Mouse (Mus musculus) left cerebral cortex, postnatal 14 days (tissue): Measurements from ENCODE around the gene Cyp2d11. TPM values are rescaled to one million over a fixed set of nuclear protein-coding genes. Genes with fewer than 3 reads are reported as not detected.
"Not testable (repeated sequence)": the region's sequence is repeated elsewhere in the genome, so short reads cannot be mapped to it uniquely, and the experiment has no call there.

ENCODE experiments used
- DNase-seq, 2 experiments: peaks; one replicate each; pipeline ENCODE4 v3.0.0; 2021 to 2022; ENCODE audit warnings: low spot score in 2 of 2, mixed read lengths in 1 of 2
- intact Hi-C: fragments of 180-260 bp; cut with DNase I; formaldehyde crosslinking; loops from one replicate; pipeline ENCODE4 v1.15.1; 2025
- total RNA-seq, 2 experiments: library from RNA; stranded (reverse); gene quantifications; 2 replicates each; pipeline ENCODE4 v1.2.3; 2021

Gene Cyp2d11
- total RNA-seq, 2 experiments from 2014 or later, result not detected

DNA sequence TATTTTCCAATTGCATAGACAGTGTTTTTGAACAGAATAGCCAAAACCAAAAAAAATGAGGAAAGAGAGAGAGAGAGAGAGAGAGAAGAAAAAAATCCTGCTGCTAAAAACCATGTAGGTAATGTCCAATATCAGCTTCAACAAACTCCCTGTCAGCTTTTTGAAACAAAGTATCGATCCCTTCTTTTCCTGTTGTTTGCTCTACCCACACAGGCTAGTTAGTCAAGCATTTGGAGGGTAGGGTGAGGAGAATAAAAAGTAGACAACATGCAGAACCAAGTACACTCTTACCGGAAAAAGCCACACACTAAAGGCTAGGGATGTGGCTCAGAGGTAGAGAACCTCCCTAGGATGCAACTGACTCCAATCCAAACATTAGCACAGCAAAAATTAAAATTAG, 8.1 kb downstream of the Cyp2d11 start:
- no peak for DNase-seq
- intact Hi-C loops, result no loop called here

DNA sequence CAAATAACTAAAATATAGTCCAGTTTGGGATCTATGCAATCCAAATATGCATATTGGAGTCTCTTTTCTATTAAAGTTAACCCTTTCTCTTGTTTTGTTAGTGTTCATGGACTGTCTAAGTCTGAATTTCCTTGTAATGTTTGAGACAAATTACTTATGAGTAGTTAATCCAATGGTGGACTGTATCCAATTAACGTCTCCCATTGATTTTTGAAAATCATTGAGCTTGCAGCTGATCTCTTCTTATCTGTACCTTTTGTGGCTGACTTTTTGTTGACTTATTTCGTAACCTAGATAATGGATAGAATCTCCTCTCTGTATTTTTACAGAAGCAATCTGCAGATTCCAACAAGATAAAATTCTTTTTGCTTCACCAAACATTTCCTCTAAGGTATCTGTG, 11.4 kb downstream of the Cyp2d11 start:
- no peak for DNase-seq
- intact Hi-C loops, result no loop called here

DNA sequence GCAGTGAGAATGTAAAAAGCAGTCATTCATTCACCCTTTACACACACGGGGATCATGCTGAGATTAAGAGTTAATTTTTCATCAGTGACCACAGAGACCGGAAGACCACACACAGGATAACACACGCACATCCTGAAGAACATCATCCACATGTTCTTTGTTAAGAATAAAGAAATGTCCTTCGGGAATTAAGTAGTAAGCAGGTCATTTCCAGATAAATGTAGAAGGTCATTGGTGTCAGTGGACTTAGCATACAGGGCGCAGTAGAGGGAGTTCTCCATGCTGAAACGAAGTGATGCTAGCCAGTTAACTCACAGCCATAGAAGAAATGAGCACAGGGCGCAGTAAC, 13.1 kb downstream of the Cyp2d11 start:
- intact Hi-C loops, result no loop called here
- no peak for DNase-seq

DNA sequence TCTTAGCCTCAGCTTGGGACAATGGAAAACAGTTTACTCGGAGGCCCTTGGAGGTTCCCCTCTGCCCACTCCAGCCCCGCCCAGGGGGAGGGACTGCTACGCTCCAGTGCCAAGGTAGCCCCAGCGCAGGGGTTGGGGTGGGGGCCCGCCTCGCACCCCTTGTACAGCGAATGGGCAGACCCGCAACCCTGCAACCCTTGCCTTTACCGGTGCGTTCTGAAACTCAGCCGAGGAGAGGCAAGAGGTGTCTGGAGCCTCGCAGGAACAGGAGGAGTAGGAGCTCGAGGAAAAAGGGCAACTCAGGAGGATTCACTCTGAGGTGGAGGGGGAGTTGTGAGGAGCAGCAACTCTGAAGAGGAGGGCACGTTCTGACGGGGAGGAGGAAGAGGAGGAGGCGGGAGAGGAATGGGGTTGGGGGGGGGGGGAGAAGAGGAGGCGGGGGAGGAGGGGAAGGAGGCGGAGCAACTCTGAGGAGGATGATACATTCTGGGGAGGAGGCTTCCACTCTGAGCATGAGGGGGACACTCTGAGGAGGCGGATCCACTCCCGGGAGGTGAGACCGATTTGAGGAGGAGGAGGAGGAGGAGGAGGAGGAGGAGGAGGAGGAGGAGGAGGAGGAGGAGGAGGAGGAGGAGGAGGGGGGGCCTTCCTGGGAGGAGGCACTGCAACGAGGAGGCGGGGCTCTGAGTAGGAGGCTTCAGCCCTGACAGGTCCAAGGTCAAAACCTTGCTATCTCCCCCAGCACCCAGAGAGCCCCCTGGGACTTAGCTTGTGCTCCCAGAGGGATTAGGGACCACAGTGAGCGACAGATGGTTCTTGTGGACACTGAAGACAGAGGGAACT, 13.7 kb downstream of the Cyp2d11 start, which contains the start of gene Cyp2d22:
Gene Cyp2d22 (minus strand): TSS at position 390 of the 843 bp plus-strand sequence.
- intact Hi-C loops, result loop anchor here (5.0 kb wide), 1 partner anchor 37 kb away; no protein-coding TSS in a partner anchor
- DNase-seq, result no peak

DNA sequence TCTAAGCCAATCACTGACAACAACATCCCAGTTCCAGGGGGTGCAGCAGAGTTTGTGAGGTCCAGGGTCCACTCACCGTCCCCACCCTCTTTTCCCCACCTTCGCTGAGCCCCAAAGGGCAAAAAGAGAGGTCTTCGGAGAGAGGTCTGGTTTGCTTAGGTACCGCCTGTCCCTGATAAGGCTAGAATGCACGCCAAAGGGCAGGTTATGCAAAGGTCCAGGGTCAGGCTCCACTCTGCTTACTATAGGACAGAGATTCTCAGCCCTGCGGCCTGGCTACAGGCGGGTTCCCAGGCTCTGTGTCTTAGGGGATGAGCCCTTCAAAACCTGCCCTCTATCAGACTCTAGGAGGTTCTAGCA, 14.3 kb downstream of the Cyp2d11 start:
- intact Hi-C loops, result loop anchor here (5.0 kb wide), 1 partner anchor 38 kb away; no protein-coding TSS in a partner anchor
- DNase-seq, result no peak

DNA sequence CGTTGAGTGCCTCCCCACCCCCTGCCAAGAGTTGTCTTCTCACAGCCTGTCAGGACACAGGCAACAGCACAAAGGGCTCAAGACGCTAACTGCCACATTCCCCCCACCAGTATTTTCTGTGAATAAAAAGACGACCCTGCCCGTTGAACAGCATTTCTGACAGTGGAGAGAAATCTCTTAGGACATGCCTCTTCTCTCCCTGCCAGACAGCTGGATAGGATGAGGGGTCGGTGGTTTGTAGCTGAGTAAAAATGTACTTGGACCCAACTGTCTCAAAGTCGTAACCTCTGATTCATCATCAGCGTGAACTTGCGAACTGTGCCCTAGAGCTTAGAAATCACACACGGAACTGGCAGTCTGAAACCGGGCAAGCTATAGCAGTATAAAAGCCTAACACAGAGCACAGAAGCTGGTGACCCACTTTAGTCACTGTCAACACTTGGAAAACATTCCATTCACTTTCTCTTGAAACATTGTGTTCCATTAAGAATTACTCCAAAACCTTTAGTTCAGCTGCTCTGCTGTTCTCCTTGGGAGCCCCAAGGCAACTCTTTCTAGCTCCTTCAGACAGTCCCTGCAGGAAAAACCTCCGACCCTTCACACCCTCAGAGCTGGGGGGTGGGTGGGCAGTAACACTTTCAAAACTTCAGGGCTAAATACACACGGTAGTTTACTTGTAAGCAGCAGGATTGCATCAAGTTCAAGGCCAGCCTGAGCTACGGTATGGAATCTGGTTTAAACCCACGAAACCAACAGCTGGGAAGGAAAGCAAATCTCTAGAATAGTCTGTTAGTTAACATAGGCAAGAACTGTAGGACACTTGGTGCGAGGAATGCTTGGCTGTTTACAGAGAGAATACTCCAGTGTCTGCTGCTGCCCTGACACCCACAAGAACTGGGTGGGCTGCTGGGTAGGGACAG, 15.3 kb downstream of the Cyp2d11 start:
- peak in 1 of 2 experiments; percentile 42 for DNase-seq
- intact Hi-C loops, result loop anchor here (5.0 kb wide), 1 partner anchor 39 kb away; no protein-coding TSS in a partner anchor

DNA sequence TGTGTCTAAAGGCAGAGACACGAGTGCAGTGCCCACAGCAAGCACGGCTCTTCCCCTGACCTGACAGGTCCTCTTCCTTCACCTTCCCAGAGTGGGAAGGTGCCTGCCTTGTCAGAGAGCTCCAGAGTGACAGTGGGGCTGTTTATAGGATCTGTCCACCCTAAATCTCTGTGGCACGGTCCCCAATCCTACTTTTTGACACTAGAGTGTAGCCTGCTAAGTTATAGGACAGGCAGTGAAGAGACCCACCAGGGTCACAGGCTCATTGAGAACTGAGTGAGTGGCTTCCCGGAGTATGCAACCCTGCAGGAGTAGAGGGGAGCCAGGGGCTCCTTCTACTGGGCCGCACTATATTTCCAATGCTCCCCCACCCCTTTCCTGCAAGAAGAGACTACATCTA, 16.1 kb downstream of the Cyp2d11 start:
- intact Hi-C loops, result loop anchor here (5.0 kb wide), 1 partner anchor 40 kb away; no protein-coding TSS in a partner anchor
- no peak for DNase-seq

DNA sequence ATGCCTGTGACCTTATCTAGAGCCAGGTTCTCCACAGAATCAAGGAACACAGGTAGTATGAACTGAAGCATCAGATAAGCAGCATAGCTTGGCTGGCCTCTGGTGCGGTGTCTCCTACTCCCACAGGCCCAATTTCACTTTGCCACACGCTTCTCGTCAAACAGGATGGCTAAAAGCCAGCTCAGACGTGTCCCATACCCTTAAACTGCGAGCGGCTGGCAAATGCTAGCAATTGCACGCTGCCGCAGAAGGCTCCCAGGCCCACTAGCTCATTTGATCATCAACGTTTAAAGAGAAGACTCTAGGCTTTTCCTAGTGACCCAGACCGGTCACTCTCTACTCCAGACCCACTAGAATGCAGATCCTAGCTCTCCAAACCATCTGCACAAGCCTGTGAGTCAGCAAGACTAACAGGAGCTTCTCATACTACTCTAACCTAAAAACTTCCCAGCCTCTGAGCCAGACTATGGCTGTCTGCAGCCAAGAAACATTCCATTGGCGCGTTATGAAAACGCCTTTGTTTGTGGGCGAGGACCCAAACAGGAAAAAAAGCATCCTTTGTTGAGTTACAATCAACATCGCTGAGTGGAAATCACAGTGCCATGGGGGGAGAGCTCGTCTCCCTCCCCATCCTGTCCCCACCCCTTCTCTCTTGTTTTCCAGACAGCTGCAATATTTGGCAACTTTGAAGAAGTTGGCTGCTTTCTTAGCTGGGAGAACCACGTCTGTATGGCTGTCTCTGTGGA, 17.3 kb downstream of the Cyp2d11 start:
- intact Hi-C loops, result loop anchor here (5.0 kb wide), 1 partner anchor 41 kb away; no protein-coding TSS in a partner anchor
- peak; percentile 41 to 80 for DNase-seq

DNA sequence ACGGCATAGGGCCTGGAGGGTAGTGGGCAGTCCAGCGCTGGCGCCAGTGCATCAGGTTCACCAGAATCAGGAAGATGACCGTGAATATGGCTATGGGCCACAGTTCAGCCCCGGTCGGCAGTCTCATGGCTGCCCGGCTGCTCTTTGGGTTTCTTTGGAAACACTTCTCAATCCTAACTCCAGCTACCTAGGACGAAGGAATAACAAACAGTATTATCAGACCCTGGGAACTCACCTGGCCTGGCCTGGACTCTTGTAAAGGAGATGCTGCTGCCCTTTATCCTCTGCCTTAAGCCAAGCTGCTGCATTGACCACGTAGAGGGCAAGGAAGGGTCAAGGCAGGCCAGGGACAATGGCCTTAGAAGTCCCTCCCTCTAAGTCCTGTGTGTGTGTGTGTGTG, 18.0 kb downstream of the Cyp2d11 start:
- no peak for DNase-seq
- intact Hi-C loops, result loop anchor here (5.0 kb wide), 1 partner anchor 41 kb away; no protein-coding TSS in a partner anchor

DNA sequence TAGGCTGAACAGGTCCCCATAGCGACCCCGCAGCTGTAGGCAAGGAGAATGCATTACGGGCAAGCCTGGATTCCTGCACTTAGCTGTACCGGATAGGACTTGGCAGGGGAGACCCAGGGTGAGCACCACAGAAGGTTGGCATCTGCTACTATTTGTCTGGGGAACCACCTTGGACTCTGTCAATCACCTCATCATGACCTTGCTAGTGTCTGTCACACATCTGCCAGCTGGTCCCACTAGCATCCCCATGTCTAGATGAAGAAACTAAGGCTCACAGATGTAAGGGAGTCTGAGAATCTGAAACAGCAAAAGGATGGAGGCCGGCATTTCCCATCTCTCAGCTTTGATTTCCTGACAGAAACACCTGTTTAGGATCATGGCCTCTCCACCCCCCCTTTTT, 19.4 kb downstream of the Cyp2d11 start:
- DNase-seq, result no peak
- intact Hi-C loops, result no loop called here

DNA sequence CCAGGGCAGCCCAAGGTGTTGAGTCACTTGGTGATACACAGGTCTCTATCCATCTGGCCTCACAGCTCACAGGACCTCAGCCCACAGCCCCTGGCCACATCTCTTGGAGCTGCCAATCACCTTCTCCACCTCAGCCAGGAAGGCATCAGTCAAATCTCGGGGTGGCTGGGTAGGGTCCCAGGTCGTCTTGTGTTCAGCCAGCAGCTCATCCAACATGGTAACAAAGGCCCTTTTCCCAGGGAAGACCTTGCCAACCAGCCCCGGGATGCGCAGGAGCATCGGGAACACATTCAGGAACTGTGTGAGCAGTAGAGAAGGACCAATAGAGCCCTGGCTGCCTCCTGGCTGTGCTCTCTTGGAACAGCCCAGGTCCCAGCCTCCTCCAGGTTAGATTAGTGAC, 20.8 kb downstream of the Cyp2d11 start:
- intact Hi-C loops, result no loop called here
- DNase-seq, result no peak

DNA sequence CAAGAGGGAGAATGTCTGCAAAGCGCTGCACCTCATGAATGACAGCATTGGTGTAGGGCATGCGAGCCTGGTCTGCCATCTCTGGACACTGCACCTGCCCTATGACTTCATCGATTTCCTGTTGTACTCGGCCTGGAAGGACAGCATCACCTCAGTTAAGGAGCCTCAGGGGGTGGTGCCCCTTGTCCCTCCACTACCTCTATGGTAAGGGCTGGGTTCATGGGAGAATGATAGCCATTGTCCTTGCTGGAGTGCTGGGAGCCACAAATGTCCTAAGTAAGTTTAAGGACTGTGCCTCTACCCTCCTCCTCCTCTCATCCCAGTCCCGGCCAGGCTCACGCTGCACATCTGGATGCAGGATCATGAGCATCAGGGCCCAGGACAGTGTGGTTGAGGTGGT, 21.4 kb downstream of the Cyp2d11 start:
- intact Hi-C loops, result no loop called here
- no peak for DNase-seq

DNA sequence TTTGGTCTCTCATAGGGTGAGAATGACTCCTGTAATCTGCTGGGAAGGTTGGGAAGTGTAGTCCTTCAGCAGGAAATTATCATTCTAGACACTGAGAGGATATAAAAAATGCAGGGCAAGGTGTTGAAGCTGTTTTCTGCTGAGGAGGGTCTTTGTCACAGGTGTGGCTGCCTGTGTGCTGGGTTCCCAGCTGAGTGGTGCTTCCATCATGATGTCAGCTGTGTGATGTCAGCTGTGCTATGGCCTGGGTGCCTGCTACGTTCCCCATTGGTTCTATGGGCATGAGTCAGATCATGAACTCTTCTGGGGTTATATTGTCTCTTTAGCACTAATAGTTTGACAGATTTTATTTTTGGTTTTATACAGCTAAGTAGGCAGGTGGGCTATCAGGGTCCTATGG, 25.0 kb downstream of the Cyp2d11 start:
- no peak for DNase-seq
- intact Hi-C loops, result no loop called here

DNA sequence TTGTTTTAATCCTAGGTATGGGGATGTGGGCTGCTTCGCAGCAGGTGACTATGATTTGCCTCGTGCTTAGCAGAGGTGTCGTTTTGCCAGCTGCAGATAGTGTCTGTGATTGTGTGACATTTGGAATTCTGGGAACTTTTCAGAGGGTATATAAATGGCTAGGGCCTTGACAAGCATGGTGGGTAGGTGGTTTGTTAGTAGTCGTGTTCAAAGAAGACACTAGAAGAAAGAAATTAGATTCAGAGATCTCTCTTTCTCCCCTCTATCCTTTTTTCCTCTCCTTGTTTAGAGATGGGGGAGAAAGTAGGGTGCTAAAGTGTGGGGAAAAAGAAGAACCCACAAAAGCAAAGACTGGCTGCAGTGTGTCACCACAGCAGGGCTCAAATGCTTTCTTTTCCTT, 25.7 kb downstream of the Cyp2d11 start:
- DNase-seq, result no peak
- intact Hi-C loops, result no loop called here

DNA sequence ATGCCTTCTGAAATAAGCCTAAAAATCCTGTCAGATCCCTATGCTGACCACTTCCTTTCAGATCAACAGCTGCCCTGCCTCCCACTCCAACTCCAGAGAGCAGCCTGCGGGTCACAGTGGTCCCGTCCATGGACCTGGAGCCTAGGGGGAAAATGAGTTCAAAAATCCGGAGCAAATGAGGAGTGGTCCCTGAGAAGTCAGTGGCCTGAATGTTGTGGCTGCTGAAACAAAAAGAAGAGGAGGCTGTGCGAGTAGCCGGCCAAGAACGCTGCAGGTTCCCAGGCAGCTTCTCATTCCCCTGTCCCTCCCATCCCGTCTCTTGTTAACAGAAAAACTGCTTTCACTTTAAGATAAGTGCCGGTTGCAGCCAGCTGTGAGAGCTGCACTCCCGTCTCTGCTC, 29.3 kb downstream of the Cyp2d11 start:
- intact Hi-C loops, DNase-seq: not testable (repeated sequence)

DNA sequence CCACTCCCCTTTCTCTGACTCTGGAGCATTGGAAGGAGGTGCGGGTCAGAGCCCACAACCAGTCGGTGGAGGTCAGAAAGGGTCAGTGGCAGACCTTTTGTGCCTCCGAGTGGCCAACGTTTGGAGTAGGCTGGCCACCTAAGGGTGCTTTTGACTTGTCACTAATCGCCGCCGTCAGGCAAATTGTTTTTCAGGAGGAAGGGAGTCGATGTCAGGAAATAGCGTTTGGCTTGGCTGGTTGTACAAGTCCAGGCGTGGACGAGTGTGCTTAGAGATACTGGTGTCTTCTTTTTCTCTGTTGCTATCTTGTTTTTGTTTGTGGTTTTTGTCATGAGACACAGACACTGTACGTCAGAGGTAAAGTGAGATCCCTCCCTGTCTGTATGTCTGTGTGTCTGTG, 30.0 kb downstream of the Cyp2d11 start:
- DNase-seq, intact Hi-C loops: not testable (repeated sequence)

DNA sequence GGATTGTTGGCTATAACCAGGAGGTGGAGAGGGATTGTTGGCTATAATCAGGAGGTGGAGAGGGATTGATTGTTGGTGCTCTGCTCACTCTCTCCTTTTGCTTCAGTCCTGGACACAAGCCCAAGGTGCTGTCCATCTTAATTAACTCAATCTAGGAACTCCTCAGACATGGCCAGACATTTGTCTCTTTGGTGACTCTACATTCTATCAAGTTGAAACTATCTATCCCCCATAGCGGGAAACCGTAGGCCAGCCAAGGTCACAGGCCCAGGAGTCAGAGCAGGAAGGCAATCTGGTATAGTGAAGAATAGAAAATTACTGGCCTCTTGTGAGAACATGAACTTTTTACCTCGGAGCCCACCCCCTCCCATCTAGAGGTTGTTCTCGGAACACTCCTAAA, 31.6 kb downstream of the Cyp2d11 start:
- intact Hi-C loops, result no loop called here
- no peak for DNase-seq

DNA sequence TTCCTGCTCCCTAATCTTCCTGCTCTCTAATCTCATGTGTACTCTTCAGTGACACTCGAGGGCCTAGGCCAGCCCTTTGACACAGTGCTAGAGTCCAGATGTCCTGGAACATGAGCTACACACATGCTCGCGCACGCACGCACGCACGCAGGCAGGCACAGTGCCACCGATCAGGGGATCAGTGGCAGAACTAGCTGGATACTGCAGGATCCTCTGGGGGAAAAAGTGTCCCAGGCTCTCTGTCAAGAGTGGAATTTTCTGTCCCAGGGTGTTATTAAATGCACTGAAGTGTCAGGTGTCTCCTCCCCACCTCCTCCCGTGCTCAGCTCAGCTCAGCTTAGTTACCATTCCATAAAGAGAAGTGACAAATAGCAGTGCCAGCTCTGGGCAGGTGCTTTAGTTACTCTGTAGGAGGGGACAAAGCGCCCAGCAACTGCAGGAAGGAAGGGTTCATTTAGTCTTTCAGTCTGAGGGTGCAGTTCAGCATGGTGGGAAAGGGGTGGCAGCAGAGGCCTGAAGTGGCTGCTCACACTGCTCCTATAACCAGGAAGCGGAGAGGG, 32.3 kb downstream of the Cyp2d11 start:
- no peak for DNase-seq
- intact Hi-C loops, result no loop called here
